8 mouse cellular contexts compared by ENCODE assay signal in genomic region chr15:36373481-36373880, GRCm38 (mm10).
A peak's percentile ranks its signal among the peaks of the same experiment; 100 is the strongest.
DNase-seq lines count a peak whose midpoint lies in the region; ATAC-seq and TF ChIP-seq lines count a peak whose summit lies in the region.

No protein-coding gene starts in this region.

- H3K4me2 ChIP-seq in heart, embryonic 16.5 days (ENCODE audit: low read depth, low read length) = no peak overlapping the region; the same call in 1 of the 2 replicates

- H3K9ac ChIP-seq in heart, embryonic 16.5 days (ENCODE audit: low read length) = no peak overlapping the region; the same call in 1 of the 2 replicates

- H3K9me3 ChIP-seq in E14TG2a.4 (ENCODE audit: low read length) = peaks cover 10% of the 10 kb centered on the region
- peaks cover 2% of the 10 kb centered on the region; the same call in 1 of the 2 replicates for H3K9me3 ChIP-seq in heart, embryonic 16.5 days (replicated peaks; ENCODE audit: control insufficient read depth, low read length)

- H3K4me3 ChIP-seq in E14TG2a.4 (replicated peaks; ENCODE audit: low read length) = peak overlapping the region; percentile 73
- H3K4me3 ChIP-seq in heart, embryonic 16.5 days (ENCODE audit: low read length) = no peak overlapping the region

- H3K27me3 ChIP-seq in E14TG2a.4 (ENCODE audit: insufficient read depth, low read length) = no peaks in the 10 kb centered on the region
- H3K27me3 ChIP-seq in heart, embryonic 16.5 days (ENCODE audit: control insufficient read depth, insufficient read depth, low read length) = no peaks in the 10 kb centered on the region

- H3K36me3 ChIP-seq in E14TG2a.4 (ENCODE audit: insufficient read depth, low read length) = no peaks in the 10 kb centered on the region
- H3K36me3 ChIP-seq in heart, embryonic 16.5 days (ENCODE audit: control insufficient read depth, insufficient read depth) = no peaks in the 10 kb centered on the region

- no peak for TF ChIP-seq CTCF in E14TG2a.4 (conservative IDR thresholded peaks at IDR 0.05; ENCODE audit: low read length)

- ATAC-seq in heart, embryonic 16.5 days (replicated peaks; ENCODE audit: extremely low read depth, insufficient read depth, low FRiP score) = 0 out of 2 replicates have a peak, but pooled peaks have one; percentile 8
- no peak for ATAC-seq in CD4-positive, CD25-positive, alpha-beta regulatory T cell, adult 4 months

- peak overlapping the region; percentile 71 for H3K27ac ChIP-seq in heart, embryonic 16.5 days (ENCODE audit: low read length)

- DNase-seq in heart, adult 11 months = peak; percentile 91
- no peak for DNase-seq in heart, adult 9 months (ENCODE audit: low spot score in 2 of 2)
- peak; percentile 52 to 72 for DNase-seq in lung, adult 18-20 months
- no peak for DNase-seq in spleen, postnatal 36 days (ENCODE audit: low spot score in 2 of 2)
- DNase-seq in cerebellum, adult 11-12 months = no peak

- peaks cover 53% of the 10 kb centered on the region for H3K4me1 ChIP-seq in E14TG2a.4 (replicated peaks; ENCODE audit: low read depth, low read length)
- peaks cover 20% of the 10 kb centered on the region for H3K4me1 ChIP-seq in heart, embryonic 16.5 days (ENCODE audit: control insufficient read depth, insufficient read depth, low read length)

- 45% methylated on average over 3 of the region's 3 CpGs for WGBS in heart, embryonic 16.5 days

Comparison
In these comparisons a context has a peak if more than half of its experiments do, and no peak if none do; other contexts are left out.
1. DNase-seq: peak in heart, adult 11 months (single experiment) and lung, adult 18-20 months (2 of 2); none in heart, adult 9 months (0 of 2), spleen, postnatal 36 days (0 of 2) and cerebellum, adult 11-12 months (single experiment).